Mouse (Mus musculus): ENCODE results near the gene Hoxc6. TPM values are rescaled to one million over a fixed set of nuclear protein-coding genes. Genes with fewer than 3 reads are reported as not detected.

Gene Hoxc6
- polyA plus RNA-seq (2015; fragmentation: Nextera tagmentation; extraction: Ambion mirVana): 46.8 and 51.1 TPM in 2 replicates

DNA sequence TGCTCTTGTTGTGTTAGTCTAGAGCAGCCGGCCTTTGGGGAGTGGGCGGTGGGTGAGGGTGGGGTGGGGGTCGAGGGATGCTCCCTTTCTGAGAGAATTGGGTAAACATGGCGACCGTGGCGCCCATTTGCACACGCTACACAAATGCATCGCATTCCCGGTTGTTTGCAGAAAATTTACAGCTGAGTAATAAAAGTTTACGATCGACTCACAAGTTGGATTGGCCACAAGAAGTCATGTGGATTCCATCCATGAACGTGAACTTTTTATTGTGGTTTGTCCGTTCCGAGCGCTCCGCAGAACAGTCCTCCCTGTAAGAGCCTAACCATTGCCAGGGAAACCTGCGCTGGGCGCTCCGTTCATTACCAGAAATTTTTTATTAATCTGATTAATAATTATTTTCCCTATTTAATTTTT is at the start of gene Hoxc6:
Hoxc6 (plus strand) TSS at position 319 of the 417 bp plus-strand sequence.
- Histone ChIP-seq H3K9me3 (no peaks in the 10 kb centered on the region), H3K9ac (peak within 1 kb of the TSS; percentile 99), H3K27ac (replicated peaks) (peak within 1 kb of the TSS; percentile 100), H3K4me3 (peak within 1 kb of the TSS; percentile 78), H3K4me2 (peak within 1 kb of the TSS; percentile 91), H3K36me3 (no peaks in the 10 kb centered on the region), H3K4me1 (replicated peaks) (peaks cover 81% of the 10 kb centered on the region), H3K27me3 (no peaks in the 10 kb centered on the region)
- under 1% methylated on average over 19 of the region's 19 CpGs for WGBS
- peak; percentile 42 for ATAC-seq (ENCODE audit: low read depth)

DNA sequence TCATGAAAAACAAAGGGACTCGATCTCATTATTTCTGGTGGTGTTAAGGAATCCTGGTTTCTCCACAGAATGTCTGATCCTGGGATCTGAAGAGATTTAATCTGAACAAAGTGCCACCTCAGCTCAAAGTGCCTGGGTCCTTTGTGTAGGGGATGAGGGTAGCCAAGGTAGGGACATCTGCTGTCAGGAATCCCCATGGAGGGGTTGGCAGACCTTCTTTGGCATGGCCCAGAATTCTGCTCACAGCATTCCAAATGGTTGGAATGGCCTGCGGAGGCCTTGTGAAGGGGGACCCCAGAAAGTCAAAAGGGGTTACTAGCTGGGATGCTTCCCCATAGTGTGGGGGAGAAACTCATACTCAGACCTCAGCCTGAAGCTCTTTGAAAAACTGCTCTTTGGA is 49.2 kb upstream of the Hoxc6 start:
- WGBS: 13% methylated on average over 2 of the region's 2 CpGs
- no peak for ATAC-seq (ENCODE audit: low read depth)
- peak overlapping the region; percentile 49 for H3K4me2 ChIP-seq
- H3K4me1 ChIP-seq (replicated peaks): no peaks in the 10 kb centered on the region
- no peaks in the 10 kb centered on the region for H3K9me3 ChIP-seq
- H3K27ac ChIP-seq (replicated peaks): 0 out of 2 replicates have a peak overlapping the region, but pooled peaks have one; percentile 49
- H3K36me3 ChIP-seq: no peaks in the 10 kb centered on the region
- H3K27me3 ChIP-seq: peaks cover 99% of the 10 kb centered on the region
- peak overlapping the region; percentile 64 for H3K9ac ChIP-seq
- H3K4me3 ChIP-seq: peak overlapping the region; percentile 29; the same call in 1 of the 2 replicates

DNA sequence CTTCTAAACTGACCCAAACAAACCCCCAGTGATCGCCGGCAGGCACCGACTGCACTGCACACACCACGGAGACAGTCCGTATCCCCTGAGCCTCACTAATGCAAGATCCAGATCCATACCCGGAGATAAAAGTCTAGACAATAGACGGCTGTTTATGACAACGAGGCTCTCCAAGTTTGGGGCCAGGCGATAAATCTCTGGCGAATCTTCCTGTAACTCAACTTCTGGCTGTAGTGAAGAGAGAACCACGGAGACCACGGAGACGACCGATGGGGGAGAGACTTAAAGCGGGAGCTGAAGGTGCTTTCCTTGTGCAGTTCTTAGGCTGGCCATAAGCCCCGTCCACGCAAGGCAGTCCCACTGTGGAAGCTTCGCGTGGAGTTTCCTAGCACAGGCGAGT is 48.4 kb upstream of the Hoxc6 start:
- H3K4me1 ChIP-seq (replicated peaks): no peaks in the 10 kb centered on the region
- H3K27ac ChIP-seq (replicated peaks): peak overlapping the region; percentile 63; the same call in 1 of the 2 replicates
- H3K27me3 ChIP-seq: peaks cover 99% of the 10 kb centered on the region
- WGBS: under 1% methylated on average over 20 of the region's 20 CpGs
- peak overlapping the region; percentile 49 for H3K4me2 ChIP-seq
- peak overlapping the region; percentile 64 for H3K9ac ChIP-seq
- peak overlapping the region; percentile 29 for H3K4me3 ChIP-seq
- no peak for ATAC-seq (ENCODE audit: low read depth)
- no peaks in the 10 kb centered on the region for H3K9me3 ChIP-seq
- no peaks in the 10 kb centered on the region for H3K36me3 ChIP-seq

DNA sequence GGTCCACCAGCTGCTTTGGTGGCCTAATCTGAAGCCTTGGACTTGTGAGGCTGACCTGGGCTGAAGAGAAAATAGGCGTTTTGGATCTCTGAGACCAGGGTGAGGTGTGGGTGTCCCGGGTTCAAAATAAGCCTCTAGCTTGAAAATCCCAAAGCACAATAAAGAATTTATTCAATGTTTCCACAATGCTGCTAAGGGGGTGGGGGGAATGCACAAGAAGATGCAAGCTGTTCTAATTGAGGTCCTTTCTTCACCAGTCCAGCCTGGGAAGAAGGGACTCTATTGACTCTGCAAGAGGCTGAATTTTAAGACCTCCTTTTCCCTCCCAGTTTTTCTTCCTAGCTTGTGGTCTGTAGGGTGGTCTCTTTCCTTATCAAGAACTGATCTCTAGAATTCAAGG is 47.2 kb upstream of the Hoxc6 start:
- Histone ChIP-seq H3K4me1 (replicated peaks) (no peaks in the 10 kb centered on the region), H3K9ac (peak overlapping the region; percentile 64), H3K27ac (replicated peaks) (peak overlapping the region; percentile 39), H3K4me3 (peak overlapping the region; percentile 28), H3K9me3 (no peaks in the 10 kb centered on the region), H3K36me3 (no peaks in the 10 kb centered on the region), H3K4me2 (peak overlapping the region; percentile 46), H3K27me3 (peaks cover 99% of the 10 kb centered on the region)
- WGBS: 10% methylated on average over 2 of the region's 2 CpGs
- ATAC-seq (ENCODE audit: low read depth): no peak

DNA sequence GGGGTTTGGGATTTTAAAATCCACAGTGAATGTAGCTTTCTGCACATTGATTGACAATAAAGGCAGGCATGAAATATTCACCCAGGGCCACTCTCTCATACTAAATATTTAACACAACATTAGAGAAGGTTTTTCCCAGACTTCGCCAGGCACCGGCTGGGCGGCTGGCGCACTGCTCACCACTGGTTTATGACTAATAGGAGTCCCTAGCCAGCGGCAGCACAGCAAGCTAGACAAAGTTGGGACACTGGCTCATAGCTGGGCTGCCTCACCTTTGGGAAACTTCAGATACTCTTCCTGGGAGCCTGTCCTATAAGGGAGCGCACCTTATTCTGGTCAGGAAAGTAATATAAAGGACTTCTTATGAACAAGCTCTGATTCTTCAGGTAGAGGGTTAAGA is 44.5 kb upstream of the Hoxc6 start:
- 3% methylated on average over 6 of the region's 6 CpGs for WGBS
- H3K36me3 ChIP-seq: no peaks in the 10 kb centered on the region
- H3K27me3 ChIP-seq: peaks cover 99% of the 10 kb centered on the region
- no peak for ATAC-seq (ENCODE audit: low read depth)
- no peaks in the 10 kb centered on the region for H3K9me3 ChIP-seq
- H3K4me3 ChIP-seq: peak overlapping the region; percentile 39
- H3K4me2 ChIP-seq: peak overlapping the region; percentile 46
- H3K9ac ChIP-seq: peak overlapping the region; percentile 68; the same call in 1 of the 2 replicates
- H3K27ac ChIP-seq (replicated peaks): peak overlapping the region; percentile 38; the same call in 1 of the 2 replicates
- no peaks in the 10 kb centered on the region for H3K4me1 ChIP-seq (replicated peaks)

DNA sequence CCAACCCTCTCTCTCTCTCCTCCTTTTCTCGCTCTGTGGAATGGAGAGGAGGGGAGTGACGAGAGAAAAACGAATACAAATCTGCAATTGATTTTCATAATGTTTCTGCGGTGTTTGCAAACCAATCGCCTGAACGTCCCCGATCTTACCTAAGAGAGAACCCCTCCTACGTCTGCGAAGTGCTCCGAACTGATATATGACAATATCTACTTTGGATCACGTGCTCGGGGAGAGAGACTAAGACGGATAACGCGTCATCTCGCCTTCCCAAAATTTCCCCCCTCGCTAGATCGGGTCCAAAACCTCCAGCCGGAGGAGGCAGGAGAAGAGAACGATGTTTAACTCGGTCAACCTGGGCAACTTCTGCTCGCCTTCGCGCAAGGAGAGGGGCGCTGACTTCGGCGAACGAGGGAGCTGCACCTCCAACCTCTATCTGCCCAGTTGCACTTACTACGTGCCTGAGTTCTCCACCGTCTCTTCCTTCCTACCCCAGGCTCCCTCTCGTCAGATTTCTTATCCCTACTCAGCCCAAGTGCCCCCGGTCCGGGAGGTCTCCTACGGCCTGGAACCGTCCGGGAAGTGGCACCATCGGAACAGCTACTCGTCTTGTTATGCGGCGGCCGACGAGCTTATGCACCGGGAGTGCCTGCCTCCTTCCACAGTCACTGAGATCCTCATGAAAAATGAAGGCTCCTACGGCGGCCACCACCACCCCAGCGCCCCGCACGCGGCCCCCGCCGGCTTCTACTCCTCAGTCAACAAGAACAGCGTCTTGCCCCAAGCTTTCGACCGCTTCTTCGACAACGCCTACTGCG is 43.7 kb upstream of the Hoxc6 start, which contains the start of gene Hoxc11:
Hoxc11 (plus strand) TSS at position 236 of the 815 bp plus-strand sequence.
- WGBS: under 1% methylated on average over 57 of the region's 57 CpGs
- no peaks in the 10 kb centered on the region for H3K36me3 ChIP-seq
- peak within 1 kb of the TSS; percentile 46 for H3K4me2 ChIP-seq
- H3K27ac ChIP-seq (replicated peaks): peak within 1 kb of the TSS; percentile 59
- no peaks in the 10 kb centered on the region for H3K4me1 ChIP-seq (replicated peaks)
- H3K4me3 ChIP-seq: peak within 1 kb of the TSS; percentile 39
- H3K9me3 ChIP-seq: no peaks in the 10 kb centered on the region
- ATAC-seq (ENCODE audit: low read depth): no peak
- peak within 1 kb of the TSS; percentile 68 for H3K9ac ChIP-seq
- H3K27me3 ChIP-seq: peaks cover 97% of the 10 kb centered on the region

DNA sequence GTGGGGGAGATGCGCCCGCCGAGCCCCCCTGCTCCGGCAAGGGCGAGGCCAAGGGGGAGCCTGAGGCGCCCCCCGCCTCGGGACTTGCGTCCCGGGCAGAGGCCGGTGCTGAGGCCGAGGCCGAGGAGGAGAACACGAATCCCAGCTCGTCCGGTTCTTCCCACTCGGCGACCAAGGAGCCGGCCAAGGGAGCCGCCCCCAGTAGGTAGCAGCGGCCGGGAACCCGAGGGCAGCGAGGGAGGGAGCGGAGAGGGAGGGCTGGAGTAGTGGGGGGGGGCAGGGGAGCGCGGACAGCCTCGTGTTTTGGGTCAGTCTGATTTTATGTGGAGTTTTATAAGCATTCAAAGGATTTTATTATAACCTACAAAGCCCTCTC is 43.1 kb upstream of the Hoxc6 start:
- Histone ChIP-seq H3K36me3 (no peaks in the 10 kb centered on the region), H3K4me3 (peak overlapping the region; percentile 39), H3K4me2 (peak overlapping the region; percentile 46)

DNA sequence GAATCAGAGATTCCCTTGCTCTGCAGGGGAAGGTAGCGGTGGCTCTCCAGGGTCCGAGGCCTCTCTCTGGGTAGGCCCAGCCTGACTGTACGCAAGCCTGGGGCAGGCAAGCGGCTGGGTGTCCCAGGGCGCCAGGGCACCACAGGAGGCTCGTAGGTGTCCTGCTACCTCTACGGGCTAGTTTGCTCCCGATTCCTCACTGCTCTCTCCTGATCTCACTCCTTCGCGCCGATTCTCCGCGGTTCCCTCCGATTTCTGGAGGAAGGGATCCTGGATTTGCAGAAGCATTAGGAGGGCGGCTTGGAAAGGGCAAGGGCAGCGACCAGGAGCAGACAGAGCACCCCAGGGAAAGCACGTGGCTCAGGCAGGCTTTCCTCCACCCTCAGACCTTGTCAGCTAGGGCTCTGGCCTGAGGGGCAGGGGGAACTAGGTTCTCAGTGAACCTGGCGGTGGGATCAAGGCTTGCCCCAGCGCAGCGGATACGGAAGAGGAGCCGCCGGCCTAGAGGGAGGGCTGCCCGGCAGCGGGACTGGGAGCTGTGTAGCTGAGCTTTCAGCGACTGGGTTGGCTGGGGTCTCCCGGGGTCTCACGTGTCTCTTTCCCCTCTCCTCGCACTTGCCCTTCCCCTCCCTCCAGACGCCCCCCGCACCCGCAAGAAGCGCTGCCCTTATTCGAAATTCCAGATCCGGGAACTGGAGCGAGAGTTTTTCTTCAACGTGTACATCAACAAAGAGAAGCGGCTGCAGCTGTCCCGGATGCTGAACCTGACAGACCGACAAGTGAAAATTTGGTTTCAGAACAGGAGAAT is 42.0 kb upstream of the Hoxc6 start:
- peak overlapping the region; percentile 39 for H3K4me3 ChIP-seq
- under 1% methylated on average over 39 of the region's 40 CpGs for WGBS
- H3K27ac ChIP-seq (replicated peaks): peak overlapping the region; percentile 59
- H3K4me2 ChIP-seq: peak overlapping the region; percentile 46
- no peaks in the 10 kb centered on the region for H3K36me3 ChIP-seq
- H3K9ac ChIP-seq: peak overlapping the region; percentile 68
- H3K27me3 ChIP-seq: peaks cover 99% of the 10 kb centered on the region
- H3K4me1 ChIP-seq (replicated peaks): 0 out of 2 replicates have a peak, but pooled peaks cover 7% of the 10 kb centered on the region
- no peak for ATAC-seq (ENCODE audit: low read depth)
- no peaks in the 10 kb centered on the region for H3K9me3 ChIP-seq

More for the DNA sequence above, 43.1 kb upstream of the Hoxc6 start:
- WGBS: under 1% methylated on average over 27 of the region's 28 CpGs
- Histone ChIP-seq H3K27ac (replicated peaks) (peak overlapping the region; percentile 59; the same call in 1 of the 2 replicates), H3K9ac (peak overlapping the region; percentile 68), H3K27me3 (peaks cover 97% of the 10 kb centered on the region), H3K4me1 (replicated peaks) (0 out of 2 replicates have a peak, but pooled peaks cover 4% of the 10 kb centered on the region), H3K9me3 (no peaks in the 10 kb centered on the region)
- no peak for ATAC-seq (ENCODE audit: low read depth)

DNA sequence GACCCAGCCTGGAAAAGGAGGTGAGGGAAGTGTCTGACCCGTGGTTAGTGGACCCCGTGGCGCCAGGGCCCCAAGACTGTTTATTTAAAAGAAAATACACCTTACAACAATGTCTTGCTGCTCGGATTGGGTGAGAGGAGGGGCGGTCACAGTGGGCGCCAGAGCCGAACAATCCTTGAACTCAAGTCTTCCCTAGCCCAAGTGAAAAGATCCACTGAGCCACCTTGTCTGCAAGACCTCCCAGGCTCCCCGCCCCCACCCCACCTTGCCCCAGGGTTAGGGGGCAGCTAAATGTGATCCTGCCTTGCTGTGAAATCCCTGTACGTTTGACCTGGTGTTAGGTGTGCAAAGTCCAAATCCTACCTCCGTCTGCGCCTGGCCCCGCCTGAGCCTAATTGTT is 41.2 kb upstream of the Hoxc6 start:
- ATAC-seq (ENCODE audit: low read depth): no peak
- no peaks in the 10 kb centered on the region for H3K36me3 ChIP-seq
- H3K4me1 ChIP-seq (replicated peaks): 0 out of 2 replicates have a peak, but pooled peaks cover 7% of the 10 kb centered on the region
- peak overlapping the region; percentile 46 for H3K4me2 ChIP-seq
- peak overlapping the region; percentile 39 for H3K4me3 ChIP-seq
- H3K9ac ChIP-seq: peak overlapping the region; percentile 68
- H3K27me3 ChIP-seq: peaks cover 99% of the 10 kb centered on the region
- peak overlapping the region; percentile 59; the same call in 1 of the 2 replicates for H3K27ac ChIP-seq (replicated peaks)
- no peaks in the 10 kb centered on the region for H3K9me3 ChIP-seq
- 3% methylated on average over 12 of the region's 12 CpGs for WGBS

DNA sequence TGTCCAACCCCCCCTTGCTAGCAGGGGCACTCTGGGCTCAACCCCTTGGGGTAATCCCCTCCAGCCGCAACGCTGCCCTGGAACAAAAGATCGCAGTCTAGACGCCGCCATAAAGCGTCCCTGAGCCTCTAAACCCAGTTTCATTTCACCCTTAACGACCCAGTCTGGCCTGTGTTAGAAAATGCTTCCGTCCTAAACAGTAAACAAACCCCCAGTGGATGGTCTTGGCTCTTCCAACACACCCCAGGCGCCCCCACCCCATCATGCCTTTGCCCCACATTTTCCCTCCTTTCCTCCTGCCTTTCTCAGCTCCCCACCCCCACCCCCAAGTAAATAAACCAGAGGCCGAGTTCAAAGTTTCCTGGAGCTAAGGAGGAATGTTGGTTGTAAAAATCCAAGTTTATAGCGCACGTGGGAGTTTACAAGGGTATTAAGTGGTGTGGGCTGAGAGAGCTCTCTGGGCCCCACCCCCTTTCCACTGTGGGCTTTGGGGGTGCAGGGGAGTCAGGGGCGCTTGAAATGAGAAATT is 38.3 kb upstream of the Hoxc6 start:
- Histone ChIP-seq H3K9me3 (no peaks in the 10 kb centered on the region), H3K36me3 (no peaks in the 10 kb centered on the region), H3K4me2 (peak overlapping the region; percentile 47), H3K4me3 (peak overlapping the region; percentile 20), H3K4me1 (replicated peaks) (peaks cover 20% of the 10 kb centered on the region; the same call in 1 of the 2 replicates), H3K9ac (peak overlapping the region; percentile 44), H3K27ac (replicated peaks) (peak overlapping the region; percentile 78), H3K27me3 (peaks cover 96% of the 10 kb centered on the region)
- WGBS: under 1% methylated on average over 13 of the region's 13 CpGs
- peak; percentile 41; the same call in 1 of the 2 replicates for ATAC-seq (ENCODE audit: low read depth)

DNA sequence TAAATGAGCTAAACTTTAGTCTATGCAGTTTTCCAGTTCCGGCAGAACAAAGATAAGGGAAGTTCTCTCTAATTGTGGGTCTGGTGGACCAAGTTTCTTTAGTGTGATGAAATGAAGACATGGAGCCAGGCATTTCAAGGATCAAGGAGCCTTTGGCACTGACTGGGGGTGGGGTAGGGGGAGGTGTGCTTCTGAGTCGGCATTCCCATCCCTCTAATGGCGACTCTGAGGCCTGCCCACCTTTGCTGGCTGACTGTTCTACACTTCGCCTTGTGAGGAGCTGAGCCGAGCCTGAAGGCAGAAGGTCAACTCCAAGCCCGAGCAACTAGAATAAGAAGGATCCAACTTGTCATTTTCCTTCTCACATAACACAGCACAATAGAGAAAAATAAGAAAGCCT is 36.3 kb upstream of the Hoxc6 start:
- H3K27ac ChIP-seq (replicated peaks): peak overlapping the region; percentile 52
- no peaks in the 10 kb centered on the region for H3K9me3 ChIP-seq
- no peaks in the 10 kb centered on the region for H3K36me3 ChIP-seq
- peak overlapping the region; percentile 47 for H3K4me2 ChIP-seq
- H3K4me3 ChIP-seq: peak overlapping the region; percentile 23
- WGBS: under 1% methylated on average over 6 of the region's 6 CpGs
- H3K27me3 ChIP-seq: peaks cover 96% of the 10 kb centered on the region
- ATAC-seq (ENCODE audit: low read depth): no peak
- H3K9ac ChIP-seq: peak overlapping the region; percentile 57
- peaks cover 23% of the 10 kb centered on the region for H3K4me1 ChIP-seq (replicated peaks)
